20 mouse cellular contexts compared by ENCODE assay signal in the genomic region with DNA sequence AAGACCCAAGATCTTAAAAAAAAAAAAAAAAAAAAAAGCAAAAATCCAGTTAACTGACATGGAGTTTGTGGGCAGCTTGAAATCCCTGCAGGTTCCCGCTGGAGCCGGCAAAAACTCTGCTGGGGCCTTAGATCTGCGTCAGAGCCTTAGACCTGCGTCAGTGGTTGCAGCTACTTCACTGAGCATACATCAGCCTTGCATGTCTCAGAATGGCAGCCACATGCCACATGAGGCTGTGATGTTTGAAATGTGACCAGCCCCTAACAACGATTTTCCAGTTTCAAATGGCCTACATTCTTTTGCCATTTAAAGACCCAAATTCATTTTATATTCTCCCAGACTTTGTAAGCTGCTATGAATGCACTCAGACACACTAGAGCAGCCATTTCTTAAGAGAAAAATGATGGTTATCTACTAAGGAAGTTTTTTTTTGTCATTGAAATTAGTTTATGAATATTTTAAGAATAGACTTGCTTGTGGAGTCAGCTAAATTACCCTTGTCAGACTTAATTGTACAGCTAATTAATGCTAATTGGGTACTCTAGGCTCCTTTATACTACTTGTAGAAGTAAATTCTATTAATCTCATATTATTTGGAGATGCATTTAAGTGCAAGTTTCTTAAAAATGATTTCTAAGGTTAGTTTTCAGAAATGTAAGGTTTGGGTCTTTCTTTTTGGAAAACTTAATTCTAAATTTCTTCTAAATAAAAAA.
"Had no signal": no experiment of that assay in that cellular context is flagged by ENCODE, and none has a peak within 500 bp of the region (broad histone marks: within the 10 kb centered on the region; RNA-seq: fewer than 3 reads in every experiment).

No protein-coding gene starts in this region.

- ATAC-seq: liver, postnatal 0 days; lung, postnatal 0 days; midbrain, embryonic 13.5 days; midbrain, embryonic 15.5 days had no signal

- H3K27me3 ChIP-seq: megakaryocyte, embryonic 14.5 days; midbrain, embryonic 13.5 days; midbrain, embryonic 15.5 days; neural tube, embryonic 12.5 days had no signal

- H3K27ac ChIP-seq: lung, embryonic 15.5 days; macrophage; midbrain, embryonic 13.5 days; midbrain, embryonic 15.5 days; neural tube, embryonic 12.5 days had no signal

- DNase-seq: liver, postnatal 0 days; lung, adult 2 months; lung, postnatal 14 days; lung, postnatal 36 days; retina, postnatal 1 day; right cerebral cortex, adult 18-20 months; right cerebral cortex, postnatal 25 days; right cerebral cortex, postnatal 4 days; spleen, adult 18-20 months; thymus, adult 2 months; thymus, postnatal 25 days; thymus, postnatal 4 days had no signal

- H3K4me1 ChIP-seq: lung, embryonic 15.5 days; megakaryocyte, embryonic 14.5 days; midbrain, embryonic 13.5 days; midbrain, embryonic 15.5 days; neural tube, embryonic 12.5 days had no signal

- H3K4me2 ChIP-seq: lung, embryonic 15.5 days; midbrain, embryonic 11.5 days; midbrain, embryonic 13.5 days; midbrain, embryonic 15.5 days; neural tube, embryonic 12.5 days had no signal

- H3K4me3 ChIP-seq: lung, embryonic 15.5 days; megakaryocyte, embryonic 14.5 days; midbrain, embryonic 13.5 days; midbrain, embryonic 15.5 days; neural tube, embryonic 12.5 days had no signal

- H3K9ac ChIP-seq: liver, postnatal 0 days; lung, embryonic 15.5 days; midbrain, embryonic 13.5 days; midbrain, embryonic 15.5 days; neural tube, embryonic 12.5 days had no signal

- H3K9me3 ChIP-seq: lung, embryonic 15.5 days; midbrain, embryonic 13.5 days; midbrain, embryonic 15.5 days; neural tube, embryonic 12.5 days had no signal

- H3K36me3 ChIP-seq: lung, embryonic 15.5 days; midbrain, embryonic 13.5 days; midbrain, embryonic 15.5 days; neural tube, embryonic 12.5 days had no signal
